Mouse (Mus musculus): ENCODE results near the gene Opcml. TPM values are rescaled to one million over a fixed set of nuclear protein-coding genes. Genes with fewer than 3 reads are reported as not detected.

Gene Opcml
- polyA plus RNA-seq, 1 experiment = 1.3 TPM

GRCm38 (mm10) chr9:28909738-28910137 is 1119.2 kb downstream of the Opcml start:
- WGBS = 73% methylated on average over 4 of the region's 4 CpGs
- TF ChIP-seq POLR2A (IDR thresholded peaks at IDR 0.05; ENCODE audit: borderline replicate concordance, control insufficient read depth, low read depth, low read length) = no peak
- TF ChIP-seq CTCF (IDR thresholded peaks at IDR 0.05; ENCODE audit: control insufficient read depth, insufficient read depth, low read length) = no peak
- Histone ChIP-seq H3K4me3 (replicated peaks; ENCODE audit: control insufficient read depth, low read depth, low read length) (no peak overlapping the region), H3K27ac (ENCODE audit: control insufficient read depth, insufficient read depth, low read depth, low read length, poor library complexity) (no peak overlapping the region), H3K4me1 (ENCODE audit: control insufficient read depth, insufficient read depth, low read length) (no peaks in the 10 kb centered on the region)

GRCm38 (mm10) chr9:28911571-28912185 is 1121.1 kb downstream of the Opcml start:
- Histone ChIP-seq H3K4me3 (replicated peaks; ENCODE audit: control insufficient read depth, low read depth, low read length) (no peak overlapping the region), H3K27ac (ENCODE audit: control insufficient read depth, insufficient read depth, low read depth, low read length, poor library complexity) (no peak overlapping the region), H3K4me1 (ENCODE audit: control insufficient read depth, insufficient read depth, low read length) (no peaks in the 10 kb centered on the region)
- TF ChIP-seq POLR2A (IDR thresholded peaks at IDR 0.05; ENCODE audit: borderline replicate concordance, control insufficient read depth, low read depth, low read length) (no peak), CTCF (IDR thresholded peaks at IDR 0.05; ENCODE audit: control insufficient read depth, insufficient read depth, low read length) (no peak)
- WGBS = 76% methylated on average over 13 of the region's 13 CpGs

GRCm38 (mm10) chr9:28932069-28932468 is 1141.5 kb downstream of the Opcml start:
- TF ChIP-seq CTCF (IDR thresholded peaks at IDR 0.05; ENCODE audit: control insufficient read depth, insufficient read depth, low read length) (no peak), POLR2A (IDR thresholded peaks at IDR 0.05; ENCODE audit: borderline replicate concordance, control insufficient read depth, low read depth, low read length) (no peak)
- no peaks in the 10 kb centered on the region for H3K4me1 ChIP-seq (ENCODE audit: control insufficient read depth, insufficient read depth, low read length)
- WGBS = 59% methylated on average over 2 of the region's 2 CpGs
- no peak overlapping the region for H3K4me3 ChIP-seq (replicated peaks; ENCODE audit: control insufficient read depth, low read depth, low read length)
- no peak overlapping the region for H3K27ac ChIP-seq (ENCODE audit: control insufficient read depth, insufficient read depth, low read depth, low read length, poor library complexity)

GRCm38 (mm10) chr9:28937163-28937562 is 1146.6 kb downstream of the Opcml start:
- no peaks in the 10 kb centered on the region for H3K4me1 ChIP-seq (ENCODE audit: control insufficient read depth, insufficient read depth, low read length)
- H3K27ac ChIP-seq (ENCODE audit: control insufficient read depth, insufficient read depth, low read depth, low read length, poor library complexity) = no peak overlapping the region
- TF ChIP-seq POLR2A (IDR thresholded peaks at IDR 0.05; ENCODE audit: borderline replicate concordance, control insufficient read depth, low read depth, low read length) = no peak
- TF ChIP-seq CTCF (IDR thresholded peaks at IDR 0.05; ENCODE audit: control insufficient read depth, insufficient read depth, low read length) = no peak
- WGBS = 85% methylated on average over 6 of the region's 6 CpGs
- H3K4me3 ChIP-seq (replicated peaks; ENCODE audit: control insufficient read depth, low read depth, low read length) = no peak overlapping the region

GRCm38 (mm10) chr9:28937980-28938379 is 1147.4 kb downstream of the Opcml start:
- TF ChIP-seq POLR2A (IDR thresholded peaks at IDR 0.05; ENCODE audit: borderline replicate concordance, control insufficient read depth, low read depth, low read length) = no peak
- no peak for TF ChIP-seq CTCF (IDR thresholded peaks at IDR 0.05; ENCODE audit: control insufficient read depth, insufficient read depth, low read length)
- 53% methylated on average over 2 of the region's 2 CpGs for WGBS
- H3K27ac ChIP-seq (ENCODE audit: control insufficient read depth, insufficient read depth, low read depth, low read length, poor library complexity) = no peak overlapping the region
- H3K4me1 ChIP-seq (ENCODE audit: control insufficient read depth, insufficient read depth, low read length) = no peaks in the 10 kb centered on the region
- H3K4me3 ChIP-seq (replicated peaks; ENCODE audit: control insufficient read depth, low read depth, low read length) = no peak overlapping the region

GRCm38 (mm10) chr9:28940901-28941300 is 1150.3 kb downstream of the Opcml start:
- Histone ChIP-seq H3K4me1 (ENCODE audit: control insufficient read depth, insufficient read depth, low read length) (no peaks in the 10 kb centered on the region), H3K4me3 (replicated peaks; ENCODE audit: control insufficient read depth, low read depth, low read length) (no peak overlapping the region), H3K27ac (ENCODE audit: control insufficient read depth, insufficient read depth, low read depth, low read length, poor library complexity) (no peak overlapping the region)
- no peak for TF ChIP-seq CTCF (IDR thresholded peaks at IDR 0.05; ENCODE audit: control insufficient read depth, insufficient read depth, low read length)
- no peak for TF ChIP-seq POLR2A (IDR thresholded peaks at IDR 0.05; ENCODE audit: borderline replicate concordance, control insufficient read depth, low read depth, low read length)

- WGBS = 29% methylated on average over 1 of the region's 1 CpGs
- H3K4me3 ChIP-seq (replicated peaks; ENCODE audit: control insufficient read depth, low read depth, low read length) = no peak overlapping the region
Measured at GRCm38 (mm10) chr9:28969455-28969854, 1178.9 kb downstream of the Opcml start.

More at GRCm38 (mm10) chr9:28969455-28969854, 1178.9 kb downstream of the Opcml start:
- Histone ChIP-seq H3K27ac (ENCODE audit: control insufficient read depth, insufficient read depth, low read depth, low read length, poor library complexity) (no peak overlapping the region), H3K4me1 (ENCODE audit: control insufficient read depth, insufficient read depth, low read length) (no peaks in the 10 kb centered on the region)
- no peak for TF ChIP-seq POLR2A (IDR thresholded peaks at IDR 0.05; ENCODE audit: borderline replicate concordance, control insufficient read depth, low read depth, low read length)
- TF ChIP-seq CTCF (IDR thresholded peaks at IDR 0.05; ENCODE audit: control insufficient read depth, insufficient read depth, low read length) = no peak
